Mouse (Mus musculus): ENCODE data around the gene Ctsc. TPM values are rescaled to one million over a fixed set of nuclear protein-coding genes. Genes with fewer than 3 reads are reported as not detected.
"Not testable (repeated sequence)": the region's sequence is repeated elsewhere in the genome, so short reads cannot be mapped to it uniquely, and the experiment has no call there.

Gene Ctsc
- polyA plus RNA-seq (2012; rRNA removed) = 3.8 and 3.9 TPM in 2 replicates

DNA sequence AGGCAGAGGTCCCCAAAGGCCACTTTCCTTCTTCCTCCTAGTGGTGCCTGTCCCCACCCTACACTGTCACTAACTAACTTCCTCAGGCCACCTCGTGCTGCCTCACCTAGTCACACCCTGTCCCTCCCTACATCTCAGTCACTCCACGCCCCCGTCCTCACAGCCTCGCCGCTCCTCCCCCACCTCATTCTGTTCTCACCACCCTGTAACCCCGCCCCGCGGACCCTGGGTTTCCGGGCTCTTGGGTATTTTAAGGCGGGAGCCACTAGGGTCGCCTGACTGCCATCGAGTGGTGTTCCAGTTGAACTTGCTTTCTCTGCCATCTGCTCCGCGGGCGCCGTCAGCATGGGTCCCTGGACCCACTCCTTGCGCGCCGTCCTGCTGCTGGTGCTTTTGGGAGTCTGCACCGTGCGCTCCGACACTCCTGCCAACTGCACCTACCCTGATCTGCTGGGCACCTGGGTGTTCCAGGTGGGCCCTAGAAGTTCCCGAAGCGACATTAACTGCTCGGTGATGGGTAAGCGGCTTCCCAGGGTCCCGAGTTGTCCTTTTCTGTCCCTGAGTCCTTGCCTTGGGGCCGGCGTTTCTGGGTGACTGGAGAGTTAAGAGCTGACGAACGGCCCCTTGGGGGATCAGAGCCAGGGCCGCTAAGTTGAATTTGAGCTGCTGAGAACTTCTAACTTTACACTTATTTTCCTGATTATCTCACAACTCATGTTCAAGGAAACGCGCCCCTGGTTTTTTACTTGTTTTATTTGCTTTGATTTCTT is at the start of gene Ctsc:
Gene Ctsc, plus strand, starts transcription at position 228 of the 770 bp plus-strand sequence.
- Histone ChIP-seq H3K4me3 (replicated peaks; ENCODE audit: insufficient read depth, low read depth, low read length) (peak within 1 kb of the TSS; percentile 45), H3K27me3 (ENCODE audit: control insufficient read depth, insufficient read depth, low read length) (no peaks in the 10 kb centered on the region), H3K27ac (ENCODE audit: insufficient read depth, low read length) (no peak within 1 kb of the TSS), H3K4me1 (ENCODE audit: control insufficient read depth, insufficient read depth, low read length) (no peaks in the 10 kb centered on the region; the same call in 1 of the 2 replicates)
- DNase-seq = peak; percentile 14 to 16
- TF ChIP-seq CTCF (IDR thresholded peaks at IDR 0.05; ENCODE audit: borderline replicate concordance, insufficient read depth, low read depth, low read length) (no peak), POLR2A (IDR thresholded peaks at IDR 0.05; ENCODE audit: borderline replicate concordance, insufficient read depth, low read length) (no peak)
- 5% methylated on average over 34 of the region's 34 CpGs for WGBS

DNA sequence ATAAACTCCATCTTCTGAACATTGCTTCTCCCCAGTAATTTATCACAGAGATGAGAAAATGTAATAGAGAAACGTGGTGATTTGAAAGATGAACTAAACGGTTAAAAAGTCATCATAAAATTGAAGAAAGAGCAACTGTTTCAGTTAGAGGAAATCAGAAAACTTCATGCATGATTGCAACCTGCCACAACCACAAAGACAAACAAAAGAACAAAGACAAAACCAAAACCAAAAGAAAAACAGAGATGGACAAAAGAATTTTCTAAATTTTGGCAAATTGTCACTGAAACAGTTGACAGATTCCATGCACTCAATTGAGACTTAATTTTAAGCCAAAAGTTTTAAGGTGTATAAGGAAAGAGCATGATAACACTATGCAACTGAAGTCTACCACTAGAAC is 48.8 kb upstream of the Ctsc start:
- no peaks in the 10 kb centered on the region for H3K4me1 ChIP-seq (ENCODE audit: control insufficient read depth, insufficient read depth, low read length)
- H3K27ac ChIP-seq (ENCODE audit: insufficient read depth, low read length) = no peak overlapping the region
- 44% methylated on average over 2 of the region's 2 CpGs for WGBS
- no peaks in the 10 kb centered on the region for H3K27me3 ChIP-seq (ENCODE audit: control insufficient read depth, insufficient read depth, low read length)
- DNase-seq = no peak
- no peak overlapping the region for H3K4me3 ChIP-seq (replicated peaks; ENCODE audit: insufficient read depth, low read depth, low read length)
- TF ChIP-seq POLR2A (IDR thresholded peaks at IDR 0.05; ENCODE audit: borderline replicate concordance, insufficient read depth, low read length) = no peak
- no peak for TF ChIP-seq CTCF (IDR thresholded peaks at IDR 0.05; ENCODE audit: borderline replicate concordance, insufficient read depth, low read depth, low read length)

- H3K4me1 ChIP-seq (ENCODE audit: control insufficient read depth, insufficient read depth, low read length) = no peaks in the 10 kb centered on the region
- H3K4me3 ChIP-seq (replicated peaks; ENCODE audit: insufficient read depth, low read depth, low read length) = no peak overlapping the region
- no peak overlapping the region for H3K27ac ChIP-seq (ENCODE audit: insufficient read depth, low read length)
- DNase-seq = no peak
- WGBS = 94% methylated on average over 4 of the region's 4 CpGs
- no peak for TF ChIP-seq POLR2A (IDR thresholded peaks at IDR 0.05; ENCODE audit: borderline replicate concordance, insufficient read depth, low read length)
- no peak for TF ChIP-seq CTCF (IDR thresholded peaks at IDR 0.05; ENCODE audit: borderline replicate concordance, insufficient read depth, low read depth, low read length)
- no peaks in the 10 kb centered on the region for H3K27me3 ChIP-seq (ENCODE audit: control insufficient read depth, insufficient read depth, low read length)
Measured at GRCm38 (mm10) chr7:88230121-88230520, 47.8 kb upstream of the Ctsc start.

DNA sequence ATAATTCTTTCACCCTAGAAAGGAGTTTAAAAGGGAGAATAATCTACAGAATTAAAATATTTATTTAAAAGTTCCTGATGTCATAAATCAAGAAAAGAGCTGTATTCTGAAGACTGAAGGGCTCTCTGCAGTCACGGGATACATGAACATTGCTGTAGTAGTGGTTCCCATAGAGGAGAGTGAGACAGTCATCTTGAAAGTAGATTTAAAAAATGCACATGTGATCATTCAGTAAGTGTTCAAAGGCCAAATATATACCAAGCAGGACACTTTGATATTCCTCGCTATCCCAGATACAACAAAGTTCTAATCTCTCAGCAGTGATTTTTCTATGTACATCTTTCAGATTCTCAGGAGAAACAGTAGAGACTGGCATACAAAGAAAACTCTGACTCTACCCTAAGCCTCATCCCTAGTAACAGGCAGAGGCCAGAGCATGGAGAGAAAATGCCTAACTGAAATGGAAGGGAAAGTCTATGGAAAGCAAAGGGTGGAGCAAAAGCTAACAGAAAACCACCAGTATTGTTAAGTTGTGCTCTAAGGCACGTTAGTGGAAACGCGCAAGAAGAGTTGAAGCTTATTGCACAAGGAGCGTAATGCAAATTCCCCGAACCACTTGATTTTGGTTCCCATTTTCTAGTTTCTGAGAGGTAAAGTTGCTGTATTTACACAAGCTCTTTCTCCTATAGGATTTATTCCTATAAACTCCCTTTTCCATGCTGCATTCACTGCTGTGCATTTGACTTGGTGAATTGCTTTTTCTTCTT is 46.9 kb upstream of the Ctsc start:
- 94% methylated on average over 7 of the region's 7 CpGs for WGBS
- Histone ChIP-seq H3K27me3 (ENCODE audit: control insufficient read depth, insufficient read depth, low read length) (no peaks in the 10 kb centered on the region), H3K4me1 (ENCODE audit: control insufficient read depth, insufficient read depth, low read length) (no peaks in the 10 kb centered on the region), H3K27ac (ENCODE audit: insufficient read depth, low read length) (no peak overlapping the region), H3K4me3 (replicated peaks; ENCODE audit: insufficient read depth, low read depth, low read length) (no peak overlapping the region)
- no peak for TF ChIP-seq POLR2A (IDR thresholded peaks at IDR 0.05; ENCODE audit: borderline replicate concordance, insufficient read depth, low read length)
- no peak for TF ChIP-seq CTCF (IDR thresholded peaks at IDR 0.05; ENCODE audit: borderline replicate concordance, insufficient read depth, low read depth, low read length)
- DNase-seq = no peak

GRCm38 (mm10) chr7:88243059-88243458 is 34.8 kb upstream of the Ctsc start:
- TF ChIP-seq CTCF (IDR thresholded peaks at IDR 0.05; ENCODE audit: borderline replicate concordance, insufficient read depth, low read depth, low read length) = no peak
- 80% methylated on average over 3 of the region's 3 CpGs for WGBS
- no peaks in the 10 kb centered on the region for H3K27me3 ChIP-seq (ENCODE audit: control insufficient read depth, insufficient read depth, low read length)

GRCm38 (mm10) chr7:88244462-88244861 is 33.4 kb upstream of the Ctsc start:
- no peak for DNase-seq
- H3K27me3 ChIP-seq (ENCODE audit: control insufficient read depth, insufficient read depth, low read length) = no peaks in the 10 kb centered on the region
- TF ChIP-seq CTCF (IDR thresholded peaks at IDR 0.05; ENCODE audit: borderline replicate concordance, insufficient read depth, low read depth, low read length) (no peak), POLR2A (IDR thresholded peaks at IDR 0.05; ENCODE audit: borderline replicate concordance, insufficient read depth, low read length) (no peak)

More at GRCm38 (mm10) chr7:88243059-88243458, 34.8 kb upstream of the Ctsc start:
- no peak for DNase-seq
- no peaks in the 10 kb centered on the region for H3K4me1 ChIP-seq (ENCODE audit: control insufficient read depth, insufficient read depth, low read length)
- H3K4me3 ChIP-seq (replicated peaks; ENCODE audit: insufficient read depth, low read depth, low read length) = no peak overlapping the region
- H3K27ac ChIP-seq (ENCODE audit: insufficient read depth, low read length) = no peak overlapping the region

DNA sequence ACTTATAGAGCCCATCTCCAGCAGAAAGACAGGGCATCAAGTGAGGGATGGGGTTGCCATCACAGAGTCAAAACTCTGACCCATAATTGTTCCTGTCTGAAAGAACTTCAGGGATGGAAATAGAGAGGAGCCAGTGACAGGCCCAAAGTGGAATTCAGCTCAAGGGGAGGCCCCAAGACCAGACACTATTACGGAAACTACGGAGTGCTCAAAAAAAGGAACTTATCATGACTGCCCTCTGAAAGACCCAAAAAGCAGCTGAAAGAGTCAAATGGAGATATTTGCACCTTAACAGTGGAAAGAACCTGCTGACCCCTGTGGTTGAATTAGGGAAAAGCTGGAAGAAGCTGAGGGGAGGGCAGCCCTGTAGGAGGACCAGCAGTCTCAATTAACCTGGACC is 27.5 kb upstream of the Ctsc start:
- WGBS = 94% methylated on average over 2 of the region's 2 CpGs
- H3K27me3 ChIP-seq (ENCODE audit: control insufficient read depth, insufficient read depth, low read length); H3K4me3 ChIP-seq (replicated peaks; ENCODE audit: insufficient read depth, low read depth, low read length); H3K27ac ChIP-seq (ENCODE audit: insufficient read depth, low read length); DNase-seq; H3K4me1 ChIP-seq (ENCODE audit: control insufficient read depth, insufficient read depth, low read length): not testable (repeated sequence)

More at GRCm38 (mm10) chr7:88244462-88244861, 33.4 kb upstream of the Ctsc start:
- Histone ChIP-seq H3K4me3 (replicated peaks; ENCODE audit: insufficient read depth, low read depth, low read length) (no peak overlapping the region), H3K27ac (ENCODE audit: insufficient read depth, low read length) (no peak overlapping the region), H3K4me1 (ENCODE audit: control insufficient read depth, insufficient read depth, low read length) (no peaks in the 10 kb centered on the region)

- Histone ChIP-seq H3K4me1 (ENCODE audit: control insufficient read depth, insufficient read depth, low read length) (no peaks in the 10 kb centered on the region), H3K4me3 (replicated peaks; ENCODE audit: insufficient read depth, low read depth, low read length) (no peak overlapping the region), H3K27ac (ENCODE audit: insufficient read depth, low read length) (no peak overlapping the region), H3K27me3 (ENCODE audit: control insufficient read depth, insufficient read depth, low read length) (no peaks in the 10 kb centered on the region)
- no peak for TF ChIP-seq CTCF (IDR thresholded peaks at IDR 0.05; ENCODE audit: borderline replicate concordance, insufficient read depth, low read depth, low read length)
- TF ChIP-seq POLR2A (IDR thresholded peaks at IDR 0.05; ENCODE audit: borderline replicate concordance, insufficient read depth, low read length) = no peak
- DNase-seq = no peak
- WGBS = 34% methylated on average over 1 of the region's 1 CpGs
Measured at GRCm38 (mm10) chr7:88251535-88251934, 26.4 kb upstream of the Ctsc start.

Measured in cerebellum, adult 2 months (tissue).